Mouse (Mus musculus) ES-E14 (cell line): ENCODE results near the gene Morn1. TPM values are rescaled to one million over a fixed set of nuclear protein-coding genes. Genes with fewer than 3 reads are reported as not detected.

ENCODE experiments used
- DNase-seq: peaks from one replicate; pipeline ENCODE4 v3.0.0-alpha.2; 2013; ENCODE audit warnings: low read depth, low spot score
- H3K27ac ChIP-seq: 2 replicates; pipeline ENCODE4 v1.5.1; 2012; ENCODE audit warnings: low read depth, mild to moderate bottlenecking, low read length, moderate library complexity, mixed read lengths; ENCODE audit not compliant: poor library complexity, insufficient read depth, severe bottlenecking
- H3K36me3 ChIP-seq: 2 replicates; pipeline ENCODE4 v1.6.1; 2012; ENCODE audit warnings: mild to moderate bottlenecking, low read length, moderate library complexity, mixed read lengths; ENCODE audit not compliant: control insufficient read depth, poor library complexity, insufficient read depth, severe bottlenecking
- H3K4me1 ChIP-seq, 2 experiments: fragments of 150-350 bp in 1 of 2; sonication (generic) in 1 of 2; 2 replicates each; pipeline ENCODE4 v1.6.1; 2012; ENCODE audit warnings: low read length in 2 of 2, mild to moderate bottlenecking in 1 of 2, mixed read lengths in 1 of 2; ENCODE audit not compliant: control insufficient read depth in 2 of 2, insufficient read depth in 2 of 2, poor library complexity in 1 of 2
- H3K4me3 ChIP-seq, 2 experiments: fragments of 150-350 bp in 1 of 2; sonication (generic) in 1 of 2; 2 replicates each; pipeline ENCODE4 v1.5.1; 2012; ENCODE audit warnings: low read length in 2 of 2, low read depth in 1 of 2, mild to moderate bottlenecking in 1 of 2, mixed read lengths in 1 of 2; ENCODE audit not compliant: insufficient read depth in 1 of 2, poor library complexity in 1 of 2, severe bottlenecking in 1 of 2
- H3K9ac ChIP-seq: 2 replicates; pipeline ENCODE4 v1.6.1; 2012; ENCODE audit warnings: low read depth, mild to moderate bottlenecking, low read length, mixed read lengths; ENCODE audit not compliant: poor library complexity, insufficient read depth, severe bottlenecking
- H3K9me3 ChIP-seq: fragments of 150-350 bp; sonication (generic); 2 replicates; pipeline ENCODE4 v1.6.1; 2012; ENCODE audit warnings: low read depth, mild to moderate bottlenecking, low read length; ENCODE audit not compliant: control insufficient read depth, insufficient read depth
- CHD2 ChIP-seq: IDR thresholded peaks from 2 replicates; pipeline ENCODE4 v1.6.1; 2014; ENCODE audit warnings: mild to moderate bottlenecking, low read depth, low read length, inconsistent platforms
- HCFC1 ChIP-seq: IDR thresholded peaks from 2 replicates; pipeline ENCODE4 v1.6.1; 2012; ENCODE audit warnings: low read length, inconsistent platforms, borderline replicate concordance; ENCODE audit not compliant: insufficient read depth
- MAFK ChIP-seq: IDR thresholded peaks from 2 replicates; pipeline ENCODE4 v1.6.1; 2014; ENCODE audit warnings: mild to moderate bottlenecking, low read depth, low read length, inconsistent platforms; ENCODE audit not compliant: insufficient read depth
- ZC3H11A ChIP-seq: IDR thresholded peaks from 2 replicates; pipeline ENCODE4 v1.6.1; 2012; ENCODE audit warnings: low read depth, mild to moderate bottlenecking, inconsistent platforms, low read length, borderline replicate concordance
- ZNF384 ChIP-seq: IDR thresholded peaks from 2 replicates; pipeline ENCODE4 v1.6.1; 2012; ENCODE audit warnings: low read depth, low read length, inconsistent platforms
- in situ Hi-C, 2 experiments: fragments of 600-800 bp; cut with MboI; formaldehyde crosslinking; loops; one replicate each; pipeline ENCODE4 v1.15.1; 2025; ENCODE audit warnings: low sequenced_read_pairs in 2 of 2, inconsistent platforms in 1 of 2; ENCODE audit not compliant: unreplicated experiment in 2 of 2
- total RNA-seq: library from RNA; depleted of rRNA; stranded (reverse); fragments of 300-350 nt; gene quantifications from 2 replicates; pipeline ENCODE4 v1.2.3, GENCODE M21; 2012

Gene Morn1
- total RNA-seq, 1 experiment, result 3.4 TPM

GRCm38 (mm10) chr4:155164550-155164949, 78.2 kb downstream of the Morn1 start:
- Histone ChIP-seq H3K9me3 (no peaks in the 10 kb centered on the region), H3K9ac (0 out of 2 replicates have a peak overlapping the region, but pooled peaks have one; percentile 8), H3K36me3 (peaks cover 2% of the 10 kb centered on the region; the same call in 1 of the 2 replicates), H3K4me3 (no peak overlapping the region), H3K27ac (peak overlapping the region; percentile 84), H3K4me1 (peaks cover 31 to 46% of the 10 kb centered on the region in 2 experiments; a peak in 3 of 4 replicates)
- in situ Hi-C loops, result no loop called here
- no peak for TF ChIP-seq CHD2
- TF ChIP-seq HCFC1, result no peak
- no peak for TF ChIP-seq ZC3H11A
- TF ChIP-seq MAFK, result no peak
- TF ChIP-seq ZNF384, result no peak
- DNase-seq, result no peak

- TF ChIP-seq ZC3H11A, result no peak
- no peak for TF ChIP-seq MAFK
- no peak for TF ChIP-seq CHD2
- TF ChIP-seq ZNF384, result no peak
- TF ChIP-seq HCFC1, result no peak
- in situ Hi-C loops, result no loop called here
- H3K4me1 ChIP-seq, result peaks cover 25 to 40% of the 10 kb centered on the region in 2 experiments; a peak in 3 of 4 replicates
- H3K9me3 ChIP-seq, result no peaks in the 10 kb centered on the region
- no peak for DNase-seq
- H3K4me3 ChIP-seq, result no peak overlapping the region
- no peak overlapping the region for H3K27ac ChIP-seq
- no peak overlapping the region for H3K9ac ChIP-seq
- H3K36me3 ChIP-seq, result no peaks in the 10 kb centered on the region
Observed at GRCm38 (mm10) chr4:155165861-155166260, 79.5 kb downstream of the Morn1 start.

DNA sequence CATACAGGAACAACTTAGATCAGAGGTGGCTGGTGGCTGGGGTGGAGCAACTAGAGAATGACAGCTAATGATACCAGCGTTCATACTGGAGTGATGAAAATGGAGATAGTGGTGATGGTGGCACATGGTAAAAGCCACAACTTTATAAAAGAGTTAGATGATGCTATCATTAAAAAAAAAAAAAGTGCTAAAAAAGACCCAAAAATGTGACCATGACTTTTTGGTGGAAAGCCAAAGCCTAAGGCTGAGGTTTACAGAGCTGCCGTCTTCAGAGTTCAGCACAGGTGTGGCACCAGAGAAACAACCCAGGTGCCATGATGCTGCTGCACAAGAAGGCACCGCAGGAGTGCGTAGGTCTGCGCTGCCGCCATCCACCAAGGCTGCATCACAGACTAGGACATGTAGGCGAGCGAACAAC, 82.5 kb downstream of the Morn1 start:
- H3K27ac ChIP-seq, result no peak overlapping the region
- no peak for TF ChIP-seq ZNF384
- TF ChIP-seq HCFC1, result no peak
- no peak for TF ChIP-seq CHD2
- no peak for TF ChIP-seq MAFK
- TF ChIP-seq ZC3H11A, result no peak
- no peaks in the 10 kb centered on the region for H3K36me3 ChIP-seq
- H3K9me3 ChIP-seq, result no peaks in the 10 kb centered on the region
- in situ Hi-C loops, result no loop called here
- no peak overlapping the region for H3K4me3 ChIP-seq
- peaks cover 32 to 33% of the 10 kb centered on the region in 2 experiments for H3K4me1 ChIP-seq
- DNase-seq, result no peak
- no peak overlapping the region for H3K9ac ChIP-seq

DNA sequence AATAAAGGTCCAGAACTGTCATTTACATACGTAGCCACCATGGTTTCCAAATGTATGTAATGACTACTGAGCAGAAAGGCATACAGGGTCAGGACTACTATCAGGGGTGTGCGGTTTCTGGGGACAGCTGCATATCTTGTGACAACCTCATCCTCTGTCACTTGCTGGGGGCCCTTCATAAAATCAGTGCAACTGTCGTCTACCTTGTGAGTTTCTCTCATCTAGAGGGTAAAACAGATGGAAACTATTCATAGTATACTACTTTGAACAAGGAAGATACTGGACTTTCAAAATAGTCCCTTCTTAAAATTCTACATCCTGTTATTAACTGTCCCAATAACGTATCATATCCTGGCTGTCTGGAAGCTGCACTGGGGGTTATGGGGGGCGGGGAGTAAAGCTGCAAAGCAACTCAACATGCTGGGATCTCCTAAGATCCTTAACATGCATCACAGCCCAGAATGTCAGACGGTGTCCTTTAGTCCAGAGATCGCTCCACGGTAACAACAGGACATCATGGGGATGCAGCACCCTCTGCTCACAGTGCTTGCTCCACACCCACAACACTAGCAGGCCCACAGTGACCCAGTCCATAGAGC, 84.3 kb downstream of the Morn1 start:
- H3K9ac ChIP-seq, result no peak overlapping the region
- H3K27ac ChIP-seq, result no peak overlapping the region
- in situ Hi-C loops, result no loop called here
- H3K36me3 ChIP-seq, result no peaks in the 10 kb centered on the region; the same call in 1 of the 2 replicates
- peaks cover 26 to 34% of the 10 kb centered on the region in 2 experiments for H3K4me1 ChIP-seq
- TF ChIP-seq ZNF384, result no peak
- TF ChIP-seq CHD2, result no peak
- no peak for TF ChIP-seq ZC3H11A
- no peak for TF ChIP-seq HCFC1
- no peak for DNase-seq
- no peaks in the 10 kb centered on the region for H3K9me3 ChIP-seq
- H3K4me3 ChIP-seq, result no peak overlapping the region
